9 mouse cellular contexts compared by ENCODE assay signal in genomic region chr14:34867266-34867665, GRCm38 (mm10). TPM values are rescaled to one million over a fixed set of nuclear protein-coding genes. Genes with fewer than 3 reads are reported as not detected.
DNase-seq lines count a peak whose midpoint lies in the region; ATAC-seq and TF ChIP-seq lines count a peak whose summit lies in the region.
"Had no signal": no experiment of that assay in that cellular context is flagged by ENCODE, and none has a peak within 500 bp of the region (broad histone marks: within the 10 kb centered on the region; RNA-seq: fewer than 3 reads in every experiment).

No protein-coding gene starts in this region.

- H3K27ac ChIP-seq in hindbrain, embryonic 14.5 days, result no peak overlapping the region
- H3K27ac ChIP-seq in hindbrain, embryonic 12.5 days, result no peak overlapping the region
- no peak overlapping the region for H3K27ac ChIP-seq in limb, embryonic 10.5 days
- H3K27ac ChIP-seq: embryonic facial prominence, embryonic 15.5 days had no signal

- no peak for TF ChIP-seq CTCF in G1E (IDR thresholded peaks at IDR 0.05; ENCODE audit: low read depth, low read length)

- intact Hi-C loops in left cerebral cortex, postnatal 25 days (cut with DNase I), result no loop called here

- H3K27me3 ChIP-seq in hindbrain, embryonic 14.5 days (ENCODE audit: control insufficient read depth, insufficient read depth, low read length), result no peaks in the 10 kb centered on the region
- H3K27me3 ChIP-seq in hindbrain, embryonic 12.5 days, result no peaks in the 10 kb centered on the region
- H3K27me3 ChIP-seq in G1E (ENCODE audit: insufficient read depth, low read length), result no peaks in the 10 kb centered on the region
- no peaks in the 10 kb centered on the region for H3K27me3 ChIP-seq in limb, embryonic 10.5 days (ENCODE audit: low read depth, poor library complexity, severe bottlenecking)
- H3K27me3 ChIP-seq: embryonic facial prominence, embryonic 15.5 days had no signal

- no peak for ATAC-seq in hindbrain, embryonic 14.5 days (ENCODE audit: low FRiP score)
- no peak for ATAC-seq in hindbrain, embryonic 12.5 days (ENCODE audit: low FRiP score)
- ATAC-seq in G1E (ENCODE audit: extremely low read depth, insufficient number of reproducible peaks, low FRiP score, poor library complexity, severe bottlenecking), result no peak; the same call in 1 of the 2 replicates

- no peak overlapping the region for H3K4me3 ChIP-seq in hindbrain, embryonic 14.5 days (replicated peaks; ENCODE audit: low read length)
- no peak overlapping the region for H3K4me3 ChIP-seq in hindbrain, embryonic 12.5 days
- H3K4me3 ChIP-seq in G1E (ENCODE audit: low read depth, low read length), result no peak overlapping the region
- no peak overlapping the region for H3K4me3 ChIP-seq in limb, embryonic 10.5 days
- H3K4me3 ChIP-seq: embryonic facial prominence, embryonic 15.5 days had no signal

- no peaks in the 10 kb centered on the region for H3K36me3 ChIP-seq in hindbrain, embryonic 14.5 days (replicated peaks; ENCODE audit: control insufficient read depth, insufficient read depth)
- H3K36me3 ChIP-seq in hindbrain, embryonic 12.5 days, result no peaks in the 10 kb centered on the region
- H3K36me3 ChIP-seq in G1E (replicated peaks), result no peaks in the 10 kb centered on the region
- no peaks in the 10 kb centered on the region for H3K36me3 ChIP-seq in limb, embryonic 10.5 days
- H3K36me3 ChIP-seq: embryonic facial prominence, embryonic 15.5 days had no signal

- 26% methylated on average over 5 of the region's 5 CpGs for WGBS in hindbrain, embryonic 14.5 days
- WGBS in hindbrain, embryonic 12.5 days, result 26% methylated on average over 5 of the region's 5 CpGs
- 21% methylated on average over 5 of the region's 5 CpGs for WGBS in limb, embryonic 10.5 days

- no peak overlapping the region for H3K4me2 ChIP-seq in hindbrain, embryonic 14.5 days (replicated peaks)
- H3K4me2 ChIP-seq in hindbrain, embryonic 12.5 days (replicated peaks), result no peak overlapping the region
- H3K4me2 ChIP-seq: embryonic facial prominence, embryonic 15.5 days had no signal

- no peak overlapping the region for H3K9ac ChIP-seq in hindbrain, embryonic 14.5 days
- H3K9ac ChIP-seq in hindbrain, embryonic 12.5 days, result no peak overlapping the region
- H3K9ac ChIP-seq: embryonic facial prominence, embryonic 15.5 days had no signal

- no peaks in the 10 kb centered on the region for H3K9me3 ChIP-seq in hindbrain, embryonic 14.5 days (ENCODE audit: control insufficient read depth, low read length)
- H3K9me3 ChIP-seq in hindbrain, embryonic 12.5 days (replicated peaks), result no peaks in the 10 kb centered on the region
- no peaks in the 10 kb centered on the region for H3K9me3 ChIP-seq in G1E (replicated peaks)
- H3K9me3 ChIP-seq in limb, embryonic 10.5 days (replicated peaks), result no peaks in the 10 kb centered on the region
- H3K9me3 ChIP-seq: embryonic facial prominence, embryonic 15.5 days had no signal

- peak; percentile 55 for DNase-seq in hindbrain, embryonic 14.5 days (ENCODE audit: low spot score)
- DNase-seq in G1E (ENCODE audit: low spot score), result peak; percentile 7
- peak; percentile 57 to 65 for DNase-seq in adrenal gland, postnatal 36 days
- DNase-seq in limb, embryonic 10.5 days (ENCODE audit: low spot score), result peak; percentile 86
- DNase-seq in B cell, adult 2 months, result no peak
- DNase-seq in cerebellum, adult 9-11 months, result no peak
- DNase-seq in left cerebral cortex, postnatal 25 days (ENCODE audit: low spot score in 2 of 2), result no peak

- H3K4me1 ChIP-seq in hindbrain, embryonic 14.5 days (replicated peaks; ENCODE audit: control insufficient read depth, insufficient read depth, low read length), result no peaks in the 10 kb centered on the region
- H3K4me1 ChIP-seq in hindbrain, embryonic 12.5 days, result no peaks in the 10 kb centered on the region
- H3K4me1 ChIP-seq in G1E (ENCODE audit: insufficient read depth, low read depth, low read length), result no peaks in the 10 kb centered on the region
- no peaks in the 10 kb centered on the region for H3K4me1 ChIP-seq in limb, embryonic 10.5 days
- H3K4me1 ChIP-seq: embryonic facial prominence, embryonic 15.5 days had no signal

RNA-seq across cellular contexts. Expression of gene Grid1, which starts 47.4 kb away (rescaled TPM):
- polyA plus RNA-seq in hindbrain, embryonic 14.5 days (2014; fragmentation: Nextera tagmentation; extraction: Ambion mirVana), result 7.0 and 7.7 TPM in 2 replicates
- 1.8 and 2.8 TPM in 2 replicates for polyA plus RNA-seq in hindbrain, embryonic 12.5 days (2016; fragmentation: Nextera tagmentation; extraction: Ambion mirVana)
- total RNA-seq in G1E (2014; fragmentation: Nextera tagmentation) (not detected in 2 replicates), G1E (2017) (0.05 and 0.23 TPM in 2 replicates)
- not detected in 2 replicates for polyA plus RNA-seq in G1E (2012)
- total RNA-seq in adrenal gland, postnatal 36 days (2021), result under 1 TPM; 0.17 to 0.30 TPM
- polyA plus RNA-seq in limb, embryonic 10.5 days (2016; fragmentation: Nextera tagmentation; extraction: Ambion mirVana), result 0.05 and 0.06 TPM in 2 replicates
- total RNA-seq in left cerebral cortex, postnatal 25 days (2021), result 10 to 100 TPM; 47.6 to 50.6 TPM

Comparison
In these comparisons a context has a peak if more than half of its experiments do, and no peak if none do; other contexts are left out.
1. DNase-seq: peak in hindbrain, embryonic 14.5 days (single experiment), G1E (single experiment), adrenal gland, postnatal 36 days (2 of 2) and limb, embryonic 10.5 days (single experiment); none in B cell, adult 2 months (0 of 2), cerebellum, adult 9-11 months (single experiment) and left cerebral cortex, postnatal 25 days (0 of 2).